Mouse (Mus musculus): ENCODE data around the gene Ebf3. TPM values are rescaled to one million over a fixed set of nuclear protein-coding genes. Genes with fewer than 3 reads are reported as not detected.
A peak's percentile ranks its signal among the peaks of the same experiment; 100 is the strongest.

The Ebf3 gene
- polyA plus RNA-seq, 1 experiment from 2014 or later = 9.8 TPM

GRCm38 (mm10) chr7:137318924-137319885 is 5.0 kb upstream of the Ebf3 start:
- WGBS = 1% methylated on average over 45 of the region's 48 CpGs
- no peak overlapping the region for H3K27ac ChIP-seq (replicated peaks; ENCODE audit: low read depth, low read length)

GRCm38 (mm10) chr7:137318383-137318775 is 4.1 kb upstream of the Ebf3 start:
- Histone ChIP-seq H3K9ac (ENCODE audit: low read length) (no peak overlapping the region), H3K27ac (replicated peaks; ENCODE audit: low read depth, low read length) (no peak overlapping the region), H3K4me1 (ENCODE audit: control insufficient read depth, insufficient read depth, low read length) (peaks cover 41% of the 10 kb centered on the region), H3K27me3 (ENCODE audit: control insufficient read depth, insufficient read depth, low read length) (peaks cover 71% of the 10 kb centered on the region), H3K9me3 (ENCODE audit: control insufficient read depth, low read length) (no peaks in the 10 kb centered on the region), H3K4me2 (ENCODE audit: low read depth, severe bottlenecking) (no peak overlapping the region), H3K4me3 (ENCODE audit: low read depth, low read length) (no peak overlapping the region), H3K36me3 (ENCODE audit: control insufficient read depth, insufficient read depth, low read length) (no peaks in the 10 kb centered on the region)
- ATAC-seq (ENCODE audit: insufficient number of reproducible peaks, low FRiP score, low TSS enrichment, low read depth) (no peak), DNase-seq (ENCODE audit: low spot score) (no peak)
- 5% methylated on average over 9 of the region's 9 CpGs for WGBS

More at GRCm38 (mm10) chr7:137318924-137319885, 5.0 kb upstream of the Ebf3 start:
- no peaks in the 10 kb centered on the region for H3K9me3 ChIP-seq (ENCODE audit: control insufficient read depth, low read length)
- peaks cover 41% of the 10 kb centered on the region for H3K4me1 ChIP-seq (ENCODE audit: control insufficient read depth, insufficient read depth, low read length)
- no peak for ATAC-seq (ENCODE audit: insufficient number of reproducible peaks, low FRiP score, low TSS enrichment, low read depth)
- H3K36me3 ChIP-seq (ENCODE audit: control insufficient read depth, insufficient read depth, low read length) = no peaks in the 10 kb centered on the region
- peaks cover 73% of the 10 kb centered on the region for H3K27me3 ChIP-seq (ENCODE audit: control insufficient read depth, insufficient read depth, low read length)
- H3K9ac ChIP-seq (ENCODE audit: low read length) = no peak overlapping the region
- peak overlapping the region; percentile 5; the same call in 1 of the 2 replicates for H3K4me3 ChIP-seq (ENCODE audit: low read depth, low read length)
- H3K4me2 ChIP-seq (ENCODE audit: low read depth, severe bottlenecking) = peak overlapping the region; percentile 38
- peak; percentile 88 for DNase-seq (ENCODE audit: low spot score)

GRCm38 (mm10) chr7:137317659-137318382 is 3.6 kb upstream of the Ebf3 start:
- H3K4me2 ChIP-seq (ENCODE audit: low read depth, severe bottlenecking) = peak overlapping the region; percentile 41
- H3K9ac ChIP-seq (ENCODE audit: low read length) = no peak overlapping the region
- DNase-seq (ENCODE audit: low spot score) = peak; percentile 58
- under 1% methylated on average over 24 of the region's 24 CpGs for WGBS
- no peaks in the 10 kb centered on the region for H3K36me3 ChIP-seq (ENCODE audit: control insufficient read depth, insufficient read depth, low read length)
- H3K4me3 ChIP-seq (ENCODE audit: low read depth, low read length) = peak overlapping the region; percentile 27
- no peak for ATAC-seq (ENCODE audit: insufficient number of reproducible peaks, low FRiP score, low TSS enrichment, low read depth)
- no peaks in the 10 kb centered on the region for H3K9me3 ChIP-seq (ENCODE audit: control insufficient read depth, low read length)
- peaks cover 67% of the 10 kb centered on the region for H3K27me3 ChIP-seq (ENCODE audit: control insufficient read depth, insufficient read depth, low read length)
- H3K27ac ChIP-seq (replicated peaks; ENCODE audit: low read depth, low read length) = no peak overlapping the region
- H3K4me1 ChIP-seq (ENCODE audit: control insufficient read depth, insufficient read depth, low read length) = peaks cover 39% of the 10 kb centered on the region

GRCm38 (mm10) chr7:137316926-137317658 is 2.8 kb upstream of the Ebf3 start:
- Histone ChIP-seq H3K27ac (replicated peaks; ENCODE audit: low read depth, low read length) (no peak overlapping the region), H3K36me3 (ENCODE audit: control insufficient read depth, insufficient read depth, low read length) (no peaks in the 10 kb centered on the region), H3K4me2 (ENCODE audit: low read depth, severe bottlenecking) (peak overlapping the region; percentile 41), H3K4me1 (ENCODE audit: control insufficient read depth, insufficient read depth, low read length) (peaks cover 34% of the 10 kb centered on the region), H3K27me3 (ENCODE audit: control insufficient read depth, insufficient read depth, low read length) (peaks cover 60% of the 10 kb centered on the region), H3K9ac (ENCODE audit: low read length) (no peak overlapping the region), H3K4me3 (ENCODE audit: low read depth, low read length) (peak overlapping the region; percentile 27), H3K9me3 (ENCODE audit: control insufficient read depth, low read length) (no peaks in the 10 kb centered on the region)
- WGBS = under 1% methylated on average over 39 of the region's 39 CpGs
- no peak for ATAC-seq (ENCODE audit: insufficient number of reproducible peaks, low FRiP score, low TSS enrichment, low read depth)
- DNase-seq (ENCODE audit: low spot score) = peak; percentile 65

GRCm38 (mm10) chr7:137316181-137316925 is 2.1 kb upstream of the Ebf3 start:
- DNase-seq (ENCODE audit: low spot score) (no peak), ATAC-seq (ENCODE audit: insufficient number of reproducible peaks, low FRiP score, low TSS enrichment, low read depth) (no peak)
- H3K36me3 ChIP-seq (ENCODE audit: control insufficient read depth, insufficient read depth, low read length) = no peaks in the 10 kb centered on the region
- no peak overlapping the region for H3K27ac ChIP-seq (replicated peaks; ENCODE audit: low read depth, low read length)
- peak overlapping the region; percentile 27; the same call in 1 of the 2 replicates for H3K4me3 ChIP-seq (ENCODE audit: low read depth, low read length)
- WGBS = 1% methylated on average over 20 of the region's 20 CpGs
- no peak overlapping the region for H3K9ac ChIP-seq (ENCODE audit: low read length)
- peaks cover 37% of the 10 kb centered on the region for H3K4me1 ChIP-seq (ENCODE audit: control insufficient read depth, insufficient read depth, low read length)
- H3K27me3 ChIP-seq (ENCODE audit: control insufficient read depth, insufficient read depth, low read length) = peaks cover 58% of the 10 kb centered on the region
- peak overlapping the region; percentile 41; the same call in 1 of the 2 replicates for H3K4me2 ChIP-seq (ENCODE audit: low read depth, severe bottlenecking)
- H3K9me3 ChIP-seq (ENCODE audit: control insufficient read depth, low read length) = no peaks in the 10 kb centered on the region

- 1% methylated on average over 19 of the region's 19 CpGs for WGBS
- DNase-seq (ENCODE audit: low spot score) (no peak), ATAC-seq (ENCODE audit: insufficient number of reproducible peaks, low FRiP score, low TSS enrichment, low read depth) (no peak)
- Histone ChIP-seq H3K36me3 (ENCODE audit: control insufficient read depth, insufficient read depth, low read length) (no peaks in the 10 kb centered on the region), H3K9ac (ENCODE audit: low read length) (peak overlapping the region; percentile 55), H3K27me3 (ENCODE audit: control insufficient read depth, insufficient read depth, low read length) (peaks cover 55% of the 10 kb centered on the region), H3K4me3 (ENCODE audit: low read depth, low read length) (peak overlapping the region; percentile 83), H3K4me2 (ENCODE audit: low read depth, severe bottlenecking) (peak overlapping the region; percentile 95), H3K9me3 (ENCODE audit: control insufficient read depth, low read length) (no peaks in the 10 kb centered on the region), H3K27ac (replicated peaks; ENCODE audit: low read depth, low read length) (no peak overlapping the region), H3K4me1 (ENCODE audit: control insufficient read depth, insufficient read depth, low read length) (peaks cover 33% of the 10 kb centered on the region)
These were observed 1.3 kb upstream of the Ebf3 start for GRCm38 (mm10) chr7:137315544-137315940.

GRCm38 (mm10) chr7:137314710-137315543 is 682 bp upstream of the Ebf3 start:
- peak overlapping the region; percentile 55 for H3K9ac ChIP-seq (ENCODE audit: low read length)
- under 1% methylated on average over 48 of the region's 48 CpGs for WGBS
- peaks cover 53% of the 10 kb centered on the region for H3K27me3 ChIP-seq (ENCODE audit: control insufficient read depth, insufficient read depth, low read length)
- no peaks in the 10 kb centered on the region for H3K36me3 ChIP-seq (ENCODE audit: control insufficient read depth, insufficient read depth, low read length)
- DNase-seq (ENCODE audit: low spot score) = peak; percentile 55
- H3K27ac ChIP-seq (replicated peaks; ENCODE audit: low read depth, low read length) = no peak overlapping the region
- H3K4me3 ChIP-seq (ENCODE audit: low read depth, low read length) = peak overlapping the region; percentile 83
- H3K4me2 ChIP-seq (ENCODE audit: low read depth, severe bottlenecking) = peak overlapping the region; percentile 95
- ATAC-seq (ENCODE audit: insufficient number of reproducible peaks, low FRiP score, low TSS enrichment, low read depth) = peak; percentile 13; the same call in 1 of the 2 replicates
- H3K9me3 ChIP-seq (ENCODE audit: control insufficient read depth, low read length) = no peaks in the 10 kb centered on the region
- H3K4me1 ChIP-seq (ENCODE audit: control insufficient read depth, insufficient read depth, low read length) = peaks cover 38% of the 10 kb centered on the region
